Mouse (Mus musculus) testis, adult 2 months (tissue): ENCODE data around the gene Irak2.

Experiments used
- CTCF ChIP-seq: fragments of 200-500 bp; IDR thresholded peaks from 2 replicates; pipeline ENCODE4 v1.5.1; 2012; ENCODE audit warnings: low read depth, mild to moderate bottlenecking, inconsistent platforms, low read length, moderate library complexity; ENCODE audit not compliant: control insufficient read depth, insufficient read depth, insufficient replicate concordance
- POLR2A ChIP-seq: fragments of 200-500 bp; IDR thresholded peaks from 2 replicates; pipeline ENCODE4 v1.6.1; 2012; ENCODE audit warnings: low read depth, mild to moderate bottlenecking, inconsistent platforms, low read length, moderate library complexity; ENCODE audit not compliant: control insufficient read depth

DNA sequence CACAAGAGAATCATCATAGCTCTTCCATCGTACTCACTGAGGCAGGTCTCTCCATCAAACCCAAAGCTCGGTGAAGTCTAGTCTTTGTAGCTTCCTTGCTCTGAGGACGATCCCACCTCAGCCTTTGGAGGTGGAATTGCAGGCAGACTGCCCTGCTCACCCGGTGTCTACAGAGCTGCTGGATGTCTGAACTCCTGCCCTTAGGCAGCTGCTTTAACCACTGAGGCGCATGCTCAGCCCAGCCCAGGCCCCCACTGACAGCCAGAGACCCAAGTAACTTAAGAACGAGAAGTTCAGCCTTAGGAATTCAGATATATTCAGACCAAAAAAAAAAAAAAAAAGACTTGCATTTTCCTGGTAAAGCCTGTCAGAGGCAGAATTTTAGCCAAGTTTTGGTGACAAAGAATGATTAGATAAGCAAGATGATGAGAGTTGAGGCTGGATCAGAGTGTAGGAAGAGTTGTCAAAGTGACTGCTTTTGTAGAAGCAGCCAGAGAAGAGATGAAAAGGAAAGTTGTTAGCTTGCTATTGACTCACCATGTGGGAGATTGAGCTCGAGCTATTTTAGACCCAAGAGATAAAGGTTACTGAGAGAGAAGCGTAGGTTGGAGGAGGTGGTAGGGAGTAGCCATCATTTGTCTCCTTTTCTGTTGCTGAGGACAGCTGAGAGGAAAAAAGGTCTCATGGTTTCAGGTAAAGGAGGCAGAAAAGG lies 25.9 kb upstream of the Irak2 start:
- TF ChIP-seq POLR2A (no peak), CTCF (no peak)
